Mouse (Mus musculus): ENCODE data around the gene Rbfox1.

Gene Rbfox1

GRCm38 (mm10) chr16:7447718-7448649 lies 1562.8 kb downstream of the Rbfox1 start:
- DNase-seq: no peak

- DNase-seq: peak; percentile 33
These were observed 1566.0 kb downstream of the Rbfox1 start for GRCm38 (mm10) chr16:7451193-7451592.

DNA sequence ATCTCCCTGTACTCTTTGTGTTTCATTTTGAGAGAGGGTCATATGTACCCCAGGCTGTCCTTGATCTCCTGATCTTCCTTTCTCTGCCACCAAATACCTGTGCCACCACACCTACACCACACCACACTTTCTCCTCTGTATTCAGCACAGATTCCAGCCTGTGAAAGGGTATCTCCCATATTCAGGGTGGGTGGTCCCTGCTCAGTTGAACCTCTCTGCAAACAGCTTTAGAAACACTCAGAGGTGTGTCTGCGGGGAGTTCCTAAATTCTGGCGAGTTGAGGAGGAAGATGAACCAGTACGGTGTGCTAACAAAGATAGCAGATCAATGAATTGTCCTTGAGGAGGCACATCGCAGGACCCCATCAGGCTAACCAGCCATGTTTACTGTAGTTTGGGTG lies 1572.4 kb downstream of the Rbfox1 start:
- no peak for DNase-seq
